Mouse (Mus musculus) liver, embryonic 14.5 days (tissue): ENCODE results near the gene Tox2. TPM values are rescaled to one million over a fixed set of nuclear protein-coding genes. Genes with fewer than 3 reads are reported as not detected.

Experiments used
- ATAC-seq: fragments of 200-750 bp; cut with Nextera tagmentation; 2 replicates; pipeline ENCODE4 v1.8.0; 2017; ENCODE audit warnings: moderate number of reproducible peaks, mild to moderate bottlenecking, moderate library complexity; ENCODE audit not compliant: insufficient read depth
- DNase-seq, 3 experiments: peaks; one replicate each; pipeline ENCODE4 v3.0.0-alpha.2; 2012 to 2013; ENCODE audit warnings: low read depth in 3 of 3, low spot score in 3 of 3
- H3K27ac ChIP-seq: fragments of 300-500 bp; sonication (generic); 2 replicates; pipeline ENCODE4 v1.5.1; 2014; ENCODE audit warnings: moderate library complexity, mild to moderate bottlenecking, control low read depth, inconsistent platforms
- H3K27me3 ChIP-seq: fragments of 300-500 bp; sonication (generic); 2 replicates; pipeline ENCODE4 v1.6.1; 2014; ENCODE audit warnings: mild to moderate bottlenecking, low read length, moderate library complexity; ENCODE audit not compliant: control insufficient read depth, insufficient read depth
- H3K36me3 ChIP-seq: fragments of 300-500 bp; sonication (generic); replicated peaks from 2 replicates; pipeline ENCODE4 v1.6.1; 2014; ENCODE audit warnings: low read depth; ENCODE audit not compliant: control insufficient read depth, insufficient read depth
- H3K4me1 ChIP-seq, 2 experiments: fragments of 200-500 bp in 1 of 2; fragments of 300-500 bp in 1 of 2; sonication (generic) in 1 of 2; replicated peaks; 2 replicates each; pipeline ENCODE4 v1.6.1; 2012 to 2014; ENCODE audit warnings: antibody characterized with exemption in 1 of 2, inconsistent platforms in 1 of 2, low read length in 1 of 2; ENCODE audit not compliant: control insufficient read depth in 2 of 2, insufficient read depth in 2 of 2
- H3K4me2 ChIP-seq: fragments of 300-500 bp; sonication (generic); 2 replicates; pipeline ENCODE4 v1.6.1; 2014; ENCODE audit warnings: low read depth, mild to moderate bottlenecking, control low read depth, moderate library complexity
- H3K4me3 ChIP-seq, 2 experiments: fragments of 200-500 bp in 1 of 2; fragments of 300-500 bp in 1 of 2; sonication (generic) in 1 of 2; 2 replicates each; pipeline ENCODE4 v1.5.1; 2012 to 2014; ENCODE audit warnings: low read depth in 2 of 2, low read length in 2 of 2, mild to moderate bottlenecking in 2 of 2, control low read depth in 1 of 2, inconsistent platforms in 1 of 2, moderate library complexity in 1 of 2; ENCODE audit not compliant: insufficient read depth in 1 of 2
- H3K9ac ChIP-seq: fragments of 300-500 bp; sonication (generic); replicated peaks from 2 replicates; pipeline ENCODE4 v1.6.1; 2014; ENCODE audit warnings: mild to moderate bottlenecking, control low read depth, moderate library complexity
- H3K9me3 ChIP-seq: fragments of 300-500 bp; sonication (generic); 2 replicates; pipeline ENCODE4 v1.6.1; 2016; ENCODE audit warnings: low read length, mixed read lengths; ENCODE audit not compliant: control insufficient read depth
- CTCF ChIP-seq: IDR thresholded peaks from 2 replicates; pipeline ENCODE4 v1.5.1; 2016; ENCODE audit warnings: antibody characterized with exemption, low read depth, control low read depth
- EP300 ChIP-seq: IDR thresholded peaks from 2 replicates; pipeline ENCODE4 v1.6.1; 2016; ENCODE audit warnings: antibody characterized with exemption, low read depth
- WGBS: fragments of 180-500 bp; shearing (Covaris S2); extraction: QIAGEN DNeasy Blood & Tissue Kit; methylation state at CpG from one replicate; pipeline ENCODE4 v1.1.7; 2014; ENCODE audit not compliant: insufficient replicate concordance; 5-methylcytosine and 5-hydroxymethylcytosine counted together
- polyA plus RNA-seq, 2 experiments: library from polyadenylated mRNA; depleted of rRNA in 1 of 2; stranded (reverse) in 1 of 2; unstranded in 1 of 2; fragments of >200 nt; fragmentation: Nextera tagmentation in 1 of 2; extraction: Ambion mirVana in 1 of 2; gene quantifications; 2 replicates each; pipeline versions ENCODE4 v1.2.1 to v1.2.3; 2012 to 2014

Gene Tox2
- polyA plus RNA-seq, 2 experiments: 0.25 to 0.71 TPM

GRCm38 (mm10) chr2:163267097-163267496 is 64.2 kb downstream of the Tox2 start:
- H3K27ac ChIP-seq: no peak overlapping the region
- no peak overlapping the region for H3K9ac ChIP-seq
- H3K9me3 ChIP-seq: no peaks in the 10 kb centered on the region
- H3K4me1 ChIP-seq: no peaks in the 10 kb centered on the region
- TF ChIP-seq CTCF (no peak), EP300 (no peak)
- ATAC-seq (no peak), DNase-seq (no peak)
- H3K4me3 ChIP-seq: no peak overlapping the region
- H3K27me3 ChIP-seq: no peaks in the 10 kb centered on the region
- H3K36me3 ChIP-seq: no peaks in the 10 kb centered on the region
- no peak overlapping the region for H3K4me2 ChIP-seq

GRCm38 (mm10) chr2:163271581-163272492 is 68.9 kb downstream of the Tox2 start:
- DNase-seq (no peak), ATAC-seq (no peak)
- no peaks in the 10 kb centered on the region for H3K9me3 ChIP-seq

GRCm38 (mm10) chr2:163273815-163274214 is 70.9 kb downstream of the Tox2 start:
- Histone ChIP-seq H3K4me3 (no peak overlapping the region), H3K36me3 (no peaks in the 10 kb centered on the region), H3K27ac (no peak overlapping the region), H3K27me3 (no peaks in the 10 kb centered on the region), H3K4me1 (peaks cover 0 to 6% of the 10 kb centered on the region in 2 experiments; a peak in 1 of 4 replicates), H3K4me2 (no peak overlapping the region), H3K9me3 (no peaks in the 10 kb centered on the region), H3K9ac (no peak overlapping the region)
- TF ChIP-seq EP300 (no peak), CTCF (peak; percentile 58)
- ATAC-seq (no peak), DNase-seq (no peak)
- WGBS: 60% methylated on average over 8 of the region's 8 CpGs

More at GRCm38 (mm10) chr2:163271581-163272492, 68.9 kb downstream of the Tox2 start:
- TF ChIP-seq CTCF: no peak
- TF ChIP-seq EP300: no peak
- Histone ChIP-seq H3K36me3 (no peaks in the 10 kb centered on the region), H3K4me3 (no peak overlapping the region), H3K4me1 (peaks cover 0 to 2% of the 10 kb centered on the region in 2 experiments; a peak in 1 of 4 replicates), H3K27me3 (no peaks in the 10 kb centered on the region), H3K27ac (no peak overlapping the region), H3K9ac (no peak overlapping the region), H3K4me2 (no peak overlapping the region)
- WGBS: 56% methylated on average over 8 of the region's 8 CpGs

GRCm38 (mm10) chr2:163275986-163276385 is 73.1 kb downstream of the Tox2 start:
- Histone ChIP-seq H3K4me1 (peaks cover 0 to 7% of the 10 kb centered on the region in 2 experiments; a peak in 1 of 4 replicates), H3K4me3 (no peak overlapping the region), H3K36me3 (no peaks in the 10 kb centered on the region), H3K4me2 (no peak overlapping the region), H3K9me3 (no peaks in the 10 kb centered on the region), H3K27ac (no peak overlapping the region), H3K9ac (no peak overlapping the region), H3K27me3 (no peaks in the 10 kb centered on the region)
- TF ChIP-seq EP300 (no peak), CTCF (no peak)
- ATAC-seq (no peak), DNase-seq (no peak)
- 61% methylated on average over 14 of the region's 14 CpGs for WGBS

GRCm38 (mm10) chr2:163277979-163278378 is 75.1 kb downstream of the Tox2 start:
- Histone ChIP-seq H3K9ac (no peak overlapping the region), H3K36me3 (no peaks in the 10 kb centered on the region), H3K4me3 (no peak overlapping the region), H3K4me1 (peaks cover 0 to 7% of the 10 kb centered on the region in 2 experiments; a peak in 1 of 4 replicates), H3K4me2 (no peak overlapping the region), H3K27me3 (no peaks in the 10 kb centered on the region), H3K9me3 (no peaks in the 10 kb centered on the region), H3K27ac (no peak overlapping the region)
- no peak for DNase-seq
- WGBS: 46% methylated on average over 9 of the region's 9 CpGs
- ATAC-seq: no peak
- TF ChIP-seq CTCF: no peak
- TF ChIP-seq EP300: no peak
